Mouse (Mus musculus): ENCODE results near the gene Mapk14.
"Not testable (repeated sequence)": the region's sequence is repeated elsewhere in the genome, so short reads cannot be mapped to it uniquely, and the experiment has no call there.

Gene Mapk14

DNA sequence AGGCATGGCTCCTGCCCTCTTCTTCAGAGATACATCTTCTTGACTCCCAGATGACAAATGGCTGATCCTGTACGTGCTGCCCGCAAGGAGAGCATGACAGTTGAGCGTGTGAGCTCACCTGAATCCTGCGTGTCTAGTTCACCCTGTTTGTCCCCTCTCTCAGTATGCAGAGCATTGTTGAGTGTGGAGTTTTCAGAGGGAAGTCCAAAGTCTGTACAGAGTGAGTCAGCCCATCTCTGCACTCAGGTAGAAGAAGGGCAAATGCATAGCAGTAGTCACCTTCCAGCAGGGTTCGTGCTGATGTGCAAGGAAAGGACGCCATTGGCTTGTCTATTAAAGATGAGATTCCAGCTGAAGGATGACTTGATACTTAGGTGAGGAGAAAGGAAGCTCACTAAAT is 48.1 kb downstream of the Mapk14 start:
- no peak for DNase-seq (ENCODE audit: low read depth, low spot score)

DNA sequence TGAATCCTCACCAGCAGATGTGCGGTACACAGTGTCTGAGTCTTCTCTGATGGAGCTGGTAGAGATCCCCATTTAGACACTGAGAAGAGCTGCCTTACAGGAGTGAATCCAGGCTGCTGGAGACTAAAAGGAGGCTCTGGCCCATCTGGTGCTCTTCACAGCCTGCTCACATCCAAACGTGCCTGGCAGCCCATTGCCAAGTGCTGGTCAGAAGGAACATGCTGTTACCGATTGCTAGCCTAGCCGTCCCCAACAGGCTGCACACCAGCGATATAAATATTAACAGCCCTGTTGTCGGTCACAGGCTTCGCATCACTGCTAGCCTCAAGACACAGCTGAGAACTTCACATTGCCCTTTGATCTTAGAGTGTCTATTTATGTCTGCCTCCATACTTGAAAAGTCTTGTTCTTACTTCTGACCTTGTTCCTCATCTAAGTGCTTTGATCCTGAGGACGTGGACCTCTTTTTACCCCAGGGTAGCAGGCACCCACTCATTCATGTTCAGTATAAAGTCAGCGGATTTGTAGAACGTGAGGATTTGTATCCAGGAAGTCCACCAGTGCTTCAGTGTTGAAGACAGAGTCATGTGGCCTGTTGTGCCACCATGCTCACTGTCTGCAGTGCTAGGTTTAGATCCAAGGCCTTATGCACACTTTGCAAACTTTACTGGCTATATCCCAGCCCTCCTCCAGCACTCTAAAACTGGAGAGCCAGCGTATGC is 52.2 kb downstream of the Mapk14 start:
- DNase-seq (ENCODE audit: low read depth, low spot score) = no peak

- DNase-seq (ENCODE audit: low read depth, low spot score) = no peak
These were observed 52.8 kb downstream of the Mapk14 start for GRCm38 (mm10) chr17:28743916-28744315.

DNA sequence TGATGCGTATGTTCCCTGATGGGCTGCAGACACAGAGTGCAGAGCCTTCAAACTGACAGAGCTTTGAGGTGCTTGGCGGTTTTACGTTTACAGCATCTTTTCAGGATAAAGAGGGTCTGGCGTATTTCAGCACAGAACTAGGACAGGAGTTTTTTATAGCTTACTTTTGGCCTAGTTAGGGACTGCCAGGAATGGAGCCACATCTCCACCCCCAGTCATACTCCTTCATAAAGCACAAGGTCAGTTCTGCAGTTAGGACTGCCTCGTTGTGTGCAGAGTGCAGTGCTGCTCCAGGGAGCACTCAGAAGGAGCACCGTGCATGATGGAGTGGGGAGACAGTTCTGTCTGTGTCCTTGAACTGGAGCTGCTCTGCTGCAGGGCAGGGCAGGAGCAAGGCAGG is 54.6 kb downstream of the Mapk14 start:
- no peak for DNase-seq (ENCODE audit: low read depth, low spot score)

- DNase-seq (ENCODE audit: low read depth, low spot score) = no peak
These were observed 56.9 kb downstream of the Mapk14 start for GRCm38 (mm10) chr17:28748001-28748400.

DNA sequence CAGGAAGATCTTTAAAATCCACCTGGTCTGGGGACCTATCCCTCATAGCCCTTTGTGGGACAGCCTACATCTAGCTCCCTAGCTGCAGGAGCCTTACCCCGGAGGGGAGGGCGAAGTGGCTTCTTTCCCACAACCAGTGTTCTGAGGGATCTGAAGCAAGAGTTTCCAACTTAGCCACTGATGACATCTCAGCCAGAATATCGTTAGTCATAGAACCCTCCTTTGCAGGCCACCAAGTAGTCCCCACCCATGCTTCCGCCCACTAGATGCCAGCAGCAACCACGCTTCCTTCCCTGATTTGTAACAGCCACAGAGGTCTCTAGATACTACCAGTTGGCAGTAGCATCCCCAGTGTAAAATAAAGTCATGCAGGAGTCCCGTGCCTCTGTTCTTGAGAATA is 59.5 kb downstream of the Mapk14 start:
- no peak for DNase-seq (ENCODE audit: low read depth, low spot score)

- no peak for DNase-seq (ENCODE audit: low read depth, low spot score)
These were observed 65.3 kb downstream of the Mapk14 start for GRCm38 (mm10) chr17:28756447-28756846.

DNA sequence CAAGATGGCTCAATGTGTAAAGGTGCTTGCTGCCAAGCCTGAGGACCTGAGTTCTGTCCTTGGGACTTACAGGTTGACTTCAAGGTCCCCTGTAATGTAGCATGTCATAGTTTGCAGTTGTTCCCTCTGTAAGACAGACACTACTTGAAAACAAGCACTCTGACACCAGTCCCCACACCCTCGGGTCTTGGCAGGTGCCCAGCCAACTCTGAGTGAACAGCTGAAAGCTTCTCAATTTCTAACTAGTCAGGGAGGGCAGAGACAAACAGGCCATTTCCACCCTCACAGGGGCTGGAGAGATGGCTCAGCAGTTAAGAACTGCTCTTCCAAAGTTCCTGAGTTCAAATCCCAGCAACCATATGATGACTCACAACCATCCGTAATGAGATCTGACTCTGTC is 66.3 kb downstream of the Mapk14 start:
- DNase-seq (ENCODE audit: low read depth, low spot score) = no peak

- no peak for DNase-seq (ENCODE audit: low read depth, low spot score)
These were observed 69.7 kb downstream of the Mapk14 start for GRCm38 (mm10) chr17:28760736-28761312.

- DNase-seq (ENCODE audit: low read depth, low spot score) = peak; percentile 79
These were observed 70.7 kb downstream of the Mapk14 start for GRCm38 (mm10) chr17:28761871-28762270.

DNA sequence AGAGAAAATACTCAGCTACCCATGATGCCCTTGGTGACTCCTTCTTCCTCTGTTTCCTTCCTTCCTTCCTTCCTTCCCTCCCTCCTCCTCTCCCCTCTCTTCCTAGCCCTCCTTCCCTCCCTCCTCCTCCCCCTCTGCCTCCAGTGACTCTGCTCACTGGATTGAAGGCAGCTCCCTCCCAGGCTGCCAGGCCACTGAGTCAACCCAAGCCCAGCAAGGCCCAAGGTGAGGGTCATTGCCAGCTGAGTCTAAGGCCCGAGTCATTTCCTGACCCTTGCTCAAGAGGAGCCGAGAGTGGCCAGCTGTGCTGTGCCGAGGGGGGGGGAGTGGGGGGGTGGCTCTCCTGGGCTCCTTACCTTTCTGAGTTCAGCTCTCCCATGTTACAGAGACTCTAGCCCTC is 75.1 kb downstream of the Mapk14 start:
- no peak for DNase-seq (ENCODE audit: low read depth, low spot score)

DNA sequence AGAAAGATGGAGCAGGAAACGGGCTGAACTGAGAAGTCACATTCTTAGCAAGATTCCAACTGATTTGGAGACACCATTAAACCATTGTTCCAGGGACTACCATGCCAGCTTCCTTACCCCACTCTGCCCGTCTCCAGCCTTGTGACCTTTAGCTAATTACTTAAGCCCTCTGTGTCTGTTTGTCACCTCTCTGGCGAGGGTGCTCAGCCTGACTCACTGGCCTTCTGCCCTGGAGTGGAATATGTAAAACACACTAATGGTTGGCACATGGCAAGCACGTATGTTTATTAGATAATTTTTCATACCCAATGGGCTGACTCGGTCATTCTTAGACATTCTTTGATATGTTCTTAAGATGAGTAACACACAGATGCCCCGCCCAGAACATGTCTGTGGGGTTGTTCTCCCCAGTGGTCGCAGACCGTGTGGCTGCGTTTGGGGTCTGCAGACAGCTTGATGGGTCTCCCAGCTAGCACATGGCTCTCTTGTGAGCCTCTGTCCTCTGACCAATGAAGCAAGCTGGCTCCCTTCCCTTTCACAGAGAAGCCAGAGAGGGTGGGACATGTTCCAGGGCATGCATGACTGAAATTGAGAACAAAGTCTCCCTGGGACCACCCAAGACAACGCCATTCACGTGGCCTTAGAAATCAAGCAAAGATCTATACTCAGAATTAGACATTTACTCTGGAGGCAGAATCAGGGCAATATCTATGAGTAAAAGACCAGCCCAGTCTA is 75.8 kb downstream of the Mapk14 start:
- DNase-seq (ENCODE audit: low read depth, low spot score) = no peak

DNA sequence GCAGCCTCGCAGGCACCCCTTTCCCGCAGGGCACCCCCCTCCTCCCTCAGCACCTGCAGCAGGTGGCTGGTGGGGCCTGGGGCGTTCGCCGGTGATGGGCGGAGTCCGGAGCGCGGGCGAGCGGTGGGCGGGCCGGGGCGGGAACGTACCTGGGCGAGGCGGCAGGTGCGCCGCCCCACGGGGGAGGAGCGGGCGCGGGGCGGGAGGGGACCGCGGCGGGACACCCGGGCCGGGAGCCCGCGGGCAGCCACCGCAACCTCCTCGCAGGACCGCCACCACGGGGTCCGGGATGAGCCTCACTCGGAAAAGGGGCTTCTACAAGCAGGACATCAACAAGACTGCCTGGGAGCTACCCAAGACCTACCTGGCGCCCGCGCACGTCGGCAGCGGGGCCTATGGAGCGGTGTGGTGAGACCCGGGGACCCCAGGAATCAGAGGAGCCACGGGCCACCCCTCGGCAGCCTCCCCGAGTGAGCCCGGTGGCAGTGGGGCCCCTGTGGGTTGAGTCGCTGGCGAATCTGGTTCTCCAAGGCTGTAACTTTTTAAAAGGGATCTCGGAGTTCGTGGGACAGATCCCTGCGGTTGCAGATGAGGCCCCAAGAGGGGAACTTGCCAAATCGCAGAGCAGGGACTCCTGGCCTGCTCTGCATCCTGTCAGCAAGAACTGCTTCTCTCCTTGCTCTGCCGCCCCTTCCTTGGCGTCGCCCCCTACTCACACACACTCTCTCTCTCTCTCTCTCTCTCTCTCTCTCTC is 78.2 kb downstream of the Mapk14 start, which contains the start of gene Mapk13:
Gene Mapk13, plus strand, starts transcription at position 177 of the 754 bp plus-strand sequence.
- DNase-seq (ENCODE audit: low read depth, low spot score) = peak; percentile 31

- peak; percentile 23 for DNase-seq (ENCODE audit: low read depth, low spot score)
These were observed 78.8 kb downstream of the Mapk14 start for GRCm38 (mm10) chr17:28769875-28770421.

DNA sequence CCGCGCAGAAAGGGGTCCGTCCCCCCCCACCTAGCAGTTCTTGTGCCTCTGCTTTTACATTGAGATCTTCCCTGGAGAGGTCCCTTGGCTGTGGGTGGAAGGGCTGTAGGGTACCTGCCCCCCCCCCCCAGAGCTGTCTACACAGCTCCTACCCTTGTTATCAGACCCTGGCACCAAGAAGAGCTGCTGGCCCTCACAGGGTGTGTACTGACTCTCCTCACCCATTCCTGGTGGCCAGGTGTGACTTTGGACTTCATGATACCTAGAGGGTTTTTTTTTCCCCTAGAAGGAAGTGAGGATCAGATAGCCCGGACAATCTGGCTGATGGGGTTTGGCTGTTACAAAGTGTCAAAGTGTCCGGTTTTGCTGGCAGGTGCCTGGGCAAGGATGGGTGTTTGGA is 80.2 kb downstream of the Mapk14 start:
- DNase-seq (ENCODE audit: low read depth, low spot score) = no peak

GRCm38 (mm10) chr17:28774303-28774702 is 83.2 kb downstream of the Mapk14 start:
- DNase-seq (ENCODE audit: low read depth, low spot score) = not testable (repeated sequence)

DNA sequence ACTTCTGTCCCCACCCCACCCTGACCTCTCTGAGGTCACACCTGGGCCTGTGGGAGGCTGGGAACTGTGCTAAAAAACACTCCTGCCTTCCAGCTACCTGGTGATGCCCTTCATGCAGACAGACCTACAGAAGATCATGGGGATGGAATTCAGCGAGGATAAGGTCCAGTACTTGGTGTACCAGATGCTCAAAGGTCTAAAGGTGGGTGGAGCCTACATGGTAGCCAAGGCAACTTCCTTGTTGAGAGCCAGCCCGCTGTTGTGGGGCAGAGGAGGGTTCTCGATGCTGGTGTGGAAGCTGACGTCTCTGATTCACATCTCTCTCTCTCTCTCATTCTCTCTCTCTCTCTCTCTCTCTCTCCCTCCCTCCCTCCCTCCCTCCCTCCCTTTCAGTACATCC is 84.0 kb downstream of the Mapk14 start:
- no peak for DNase-seq (ENCODE audit: low read depth, low spot score)

- no peak for DNase-seq (ENCODE audit: low read depth, low spot score)
These were observed 85.7 kb downstream of the Mapk14 start for GRCm38 (mm10) chr17:28776817-28777216.

DNA sequence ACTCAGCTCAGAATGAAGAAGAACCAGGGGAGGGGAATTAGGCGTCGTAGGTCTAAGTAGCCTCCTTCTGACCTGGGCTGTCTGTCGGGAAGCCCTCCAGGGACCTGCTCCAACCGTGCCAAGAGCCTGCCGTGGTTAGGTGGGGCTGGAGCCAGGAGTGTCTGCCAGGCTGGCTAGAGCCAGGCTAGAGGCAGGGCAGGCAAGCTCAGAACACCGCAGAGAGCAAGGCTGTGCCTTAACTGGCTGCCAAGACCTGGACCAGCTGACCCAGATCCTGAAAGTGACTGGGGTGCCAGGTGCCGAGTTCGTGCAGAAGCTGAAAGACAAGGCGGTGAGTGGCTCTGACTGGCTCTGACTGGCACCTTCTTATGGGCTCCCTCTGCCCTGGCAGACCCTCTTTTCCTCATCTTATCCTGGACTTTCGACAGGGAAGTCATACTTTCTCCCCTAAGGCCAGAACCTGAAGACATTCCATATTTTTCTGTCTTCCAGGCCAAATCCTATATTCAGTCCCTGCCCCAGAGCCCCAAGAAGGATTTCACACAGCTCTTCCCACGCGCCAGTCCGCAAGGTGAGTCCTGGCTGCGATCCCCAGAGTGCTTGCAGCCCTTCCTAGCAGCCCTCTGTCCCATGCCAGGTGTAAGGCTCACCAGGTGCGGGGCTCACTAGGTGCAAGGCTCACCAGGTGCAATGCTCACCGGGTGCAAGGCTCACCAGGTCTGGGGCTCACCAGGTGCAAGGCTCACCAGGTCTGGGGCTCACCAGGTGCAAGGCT is 86.3 kb downstream of the Mapk14 start:
- no peak for DNase-seq (ENCODE audit: low read depth, low spot score)

- DNase-seq (ENCODE audit: low read depth, low spot score) = no peak
These were observed 88.6 kb downstream of the Mapk14 start for GRCm38 (mm10) chr17:28779735-28780134.

DNA sequence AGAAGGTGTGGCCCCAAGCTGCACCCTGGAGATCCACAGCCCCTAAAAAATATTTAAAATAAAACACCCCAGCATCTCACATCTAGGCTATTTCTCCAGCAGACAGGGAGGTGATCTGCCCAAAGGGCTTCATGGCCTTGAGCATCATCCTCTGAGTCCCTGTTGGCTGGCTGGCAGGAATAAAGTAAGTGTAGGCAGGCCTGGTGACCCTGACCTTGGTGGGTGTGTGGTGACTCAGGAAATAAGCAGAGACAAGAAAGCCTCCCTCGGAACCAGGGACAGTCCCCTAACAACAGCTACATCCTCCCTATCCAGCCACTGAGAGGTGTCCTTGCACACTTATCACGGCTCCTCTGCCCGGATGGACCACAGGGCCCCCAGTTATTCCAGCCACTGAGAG is 89.7 kb downstream of the Mapk14 start:
- DNase-seq (ENCODE audit: low read depth, low spot score) = no peak

Data from mesoderm, embryonic 11.5 days (tissue).